Mouse (Mus musculus) left cerebral cortex, postnatal 4 days (tissue): ENCODE data around the gene Ralgps2. TPM values are rescaled to one million over a fixed set of nuclear protein-coding genes. Genes with fewer than 3 reads are reported as not detected.

Experiments used
- DNase-seq: peaks from one replicate; pipeline ENCODE4 v3.0.0-alpha.2; 2022
- intact Hi-C: fragments of 180-260 bp; cut with DNase I; formaldehyde crosslinking; loops from one replicate; pipeline ENCODE4 v1.15.1; 2025
- total RNA-seq, 2 experiments: library from RNA; stranded (reverse); gene quantifications; 2 replicates each; pipeline ENCODE4 v1.2.3; 2021

Gene Ralgps2
- total RNA-seq, 2 experiments from 2014 or later: 82.8 to 98.0 TPM

DNA sequence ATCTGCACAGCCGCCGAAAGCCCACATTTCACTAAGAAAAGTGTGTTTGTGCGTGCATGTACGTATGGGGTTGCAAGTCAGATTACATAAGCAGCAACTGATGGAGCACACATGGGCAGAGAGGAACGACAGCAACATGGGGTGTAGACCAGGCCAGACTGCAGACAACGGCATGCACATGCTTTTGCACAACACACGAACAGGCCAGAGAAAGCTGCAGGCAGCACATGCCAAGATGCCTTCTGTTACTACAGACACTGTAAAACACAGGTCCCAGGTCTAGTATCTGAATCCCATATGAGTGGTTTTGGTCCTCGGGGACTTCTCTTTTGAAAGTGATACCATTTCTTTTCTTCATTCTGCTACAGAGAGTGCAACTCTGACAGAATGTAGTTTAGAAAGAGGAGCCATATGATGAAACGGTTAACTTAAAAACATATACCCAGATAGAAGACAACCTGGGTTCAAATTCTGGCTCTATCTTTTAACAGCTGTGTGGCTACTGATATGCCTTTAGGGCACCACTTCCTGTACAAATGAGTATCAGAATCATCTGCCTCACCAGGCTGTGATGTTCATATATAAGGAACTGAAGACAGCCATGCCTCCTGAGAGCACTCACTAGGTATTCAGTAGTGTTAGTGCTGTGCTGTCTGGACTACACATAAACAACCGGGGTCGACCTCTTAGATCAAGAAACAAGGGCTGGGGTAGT lies 97.6 kb downstream of the Ralgps2 start:
- DNase-seq: peak; percentile 4
- intact Hi-C loops: no loop called here

- DNase-seq: peak; percentile 40
- intact Hi-C loops: no loop called here
These were observed 100.7 kb downstream of the Ralgps2 start for GRCm38 (mm10) chr1:156838695-156839094.

DNA sequence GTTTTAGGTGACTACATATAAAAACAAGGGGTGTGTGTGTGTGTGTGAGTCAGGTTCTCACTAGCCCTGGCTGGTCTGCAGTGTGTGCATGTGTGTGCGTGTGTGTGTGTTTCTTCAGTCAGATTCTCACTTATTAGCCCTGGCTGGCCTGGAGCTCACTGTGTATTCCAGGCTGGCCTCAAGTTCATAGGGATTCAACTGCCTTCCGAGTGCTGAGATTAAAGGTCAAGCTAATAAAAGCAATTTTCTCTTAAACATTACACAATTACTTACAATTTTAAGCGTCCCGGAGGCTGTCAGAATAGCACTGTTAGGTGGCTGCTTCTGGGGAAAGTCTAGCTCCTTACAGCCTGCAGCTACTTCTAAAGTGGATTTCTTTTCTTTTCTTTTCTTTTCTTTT lies 101.2 kb downstream of the Ralgps2 start, which contains the start of gene Angptl1:
TSS of gene Angptl1 (plus strand) at position 386 of the 400 bp plus-strand sequence.
- intact Hi-C loops: no loop called here
- no peak for DNase-seq

DNA sequence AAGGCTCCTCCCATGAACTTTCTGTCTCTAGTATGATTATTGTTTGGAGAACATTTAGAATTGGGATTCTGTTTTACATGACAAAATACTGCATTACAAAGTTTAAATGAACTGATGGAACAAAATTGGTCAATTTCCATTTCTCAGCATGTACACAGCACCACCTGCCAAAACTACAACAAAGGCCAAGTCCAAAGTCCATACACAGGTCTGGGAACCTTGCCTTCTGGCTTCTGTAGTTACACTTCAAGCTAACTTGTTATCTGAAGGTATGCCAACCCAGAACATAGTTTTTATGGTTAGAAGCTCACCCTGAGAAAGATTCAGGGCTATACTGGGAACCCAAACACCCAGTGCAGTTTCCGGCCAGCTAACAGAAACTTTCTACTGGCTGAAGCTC lies 120.2 kb downstream of the Ralgps2 start:
- intact Hi-C loops: no loop called here
- DNase-seq: no peak

DNA sequence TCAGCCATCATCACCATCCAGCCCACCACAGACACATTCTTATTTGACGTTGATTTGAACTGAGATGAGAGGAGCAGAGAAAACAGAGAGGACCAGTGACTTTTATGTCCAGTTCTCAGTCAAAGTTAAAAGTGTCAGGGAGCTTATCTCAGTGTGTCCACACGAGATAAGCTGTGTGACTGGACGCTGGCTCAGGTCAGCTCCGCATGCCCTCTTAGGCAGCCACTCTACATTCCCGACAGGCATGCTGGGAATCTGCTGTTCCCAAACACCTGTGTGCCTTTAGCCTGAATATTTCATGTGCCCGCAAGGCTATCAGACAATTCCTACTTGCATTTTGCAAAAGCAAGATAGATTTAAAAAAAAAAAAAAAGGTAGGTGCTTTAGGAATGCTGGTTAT lies 125.9 kb downstream of the Ralgps2 start:
- intact Hi-C loops: no loop called here
- DNase-seq: no peak

DNA sequence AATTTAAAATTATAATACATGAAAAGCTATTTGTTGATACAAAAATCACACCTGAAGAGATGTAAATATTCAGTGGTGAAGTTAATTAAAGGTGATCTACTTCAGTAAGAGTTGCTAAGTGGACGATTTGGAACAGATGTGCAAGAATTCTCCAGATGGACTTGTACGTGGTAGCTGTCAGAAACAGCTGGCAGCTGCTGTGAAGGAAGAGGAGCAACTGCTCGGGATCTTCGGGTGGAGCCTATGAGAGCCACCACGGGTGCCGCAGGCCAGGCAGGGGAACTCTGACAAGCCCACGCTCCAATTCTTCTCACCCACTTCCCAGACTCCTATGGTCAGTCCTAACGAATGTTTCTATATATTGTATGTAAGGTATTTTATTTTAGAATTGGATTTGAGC lies 126.7 kb downstream of the Ralgps2 start:
- intact Hi-C loops: no loop called here
- no peak for DNase-seq

DNA sequence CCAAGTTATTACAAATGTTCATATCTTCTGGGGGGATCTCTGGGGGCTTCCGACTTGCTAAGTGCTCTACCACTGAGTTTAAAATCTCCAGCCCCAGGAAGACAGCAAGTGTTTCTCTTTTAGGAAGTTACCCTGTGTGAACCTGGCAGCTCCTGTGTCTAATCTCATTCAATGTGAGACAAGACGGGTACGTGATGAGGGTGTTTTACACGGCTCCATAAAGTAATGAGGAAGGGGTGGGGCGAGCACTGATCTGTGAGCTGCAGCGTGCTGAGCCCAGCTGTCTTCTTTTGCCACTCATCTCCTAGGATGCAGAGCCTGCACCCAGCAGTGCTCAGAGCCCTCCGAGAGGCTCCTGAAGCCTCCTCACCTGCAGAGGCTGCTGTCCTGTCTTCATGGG lies 127.5 kb downstream of the Ralgps2 start:
- DNase-seq: no peak
- intact Hi-C loops: no loop called here

DNA sequence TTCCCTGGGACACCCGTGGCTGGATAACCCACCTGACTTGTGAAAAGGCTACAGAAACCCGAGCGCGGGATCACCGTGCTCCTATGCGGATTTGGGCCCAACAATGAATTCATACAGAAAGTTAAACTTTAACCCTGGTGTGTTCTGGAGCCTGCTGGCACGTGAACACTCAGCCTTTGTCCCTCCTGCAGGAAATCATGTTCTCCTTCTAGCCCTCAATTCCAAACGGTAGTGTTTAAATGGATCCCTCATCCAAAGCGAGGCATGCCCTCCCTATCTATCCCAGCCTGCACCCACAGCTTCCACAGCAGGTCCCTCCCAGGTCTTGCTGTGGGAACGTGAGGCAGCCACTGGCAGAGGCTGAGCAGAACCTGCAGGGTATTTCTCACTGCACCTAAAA lies 131.1 kb downstream of the Ralgps2 start:
- no peak for DNase-seq
- intact Hi-C loops: no loop called here

GRCm38 (mm10) chr1:156801276-156801675 lies 138.2 kb downstream of the Ralgps2 start:
- intact Hi-C loops: no loop called here

DNA sequence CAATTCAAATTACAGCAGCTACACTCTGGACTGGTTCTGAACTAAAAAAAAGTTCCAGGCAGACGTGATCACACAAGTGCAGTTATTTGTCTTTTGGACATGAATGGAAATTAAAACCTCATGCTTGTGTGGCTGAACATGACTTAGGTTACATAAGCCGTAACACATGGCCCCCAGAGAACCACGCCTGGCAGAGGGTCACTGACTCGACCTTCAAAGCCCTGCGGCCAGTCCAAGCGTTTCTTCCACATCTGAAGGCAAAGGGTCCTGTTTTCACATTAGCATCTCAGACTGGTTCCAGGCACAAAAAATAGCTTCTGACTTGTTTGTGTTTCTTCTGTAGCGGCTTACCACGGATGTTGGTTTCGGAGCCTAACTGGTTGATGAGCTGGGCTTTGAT lies 143.2 kb downstream of the Ralgps2 start:
- intact Hi-C loops: no loop called here
- DNase-seq: no peak

More at GRCm38 (mm10) chr1:156801276-156801675, 138.2 kb downstream of the Ralgps2 start:
- no peak for DNase-seq

- intact Hi-C loops: no loop called here
- DNase-seq: no peak
These were observed 149.5 kb downstream of the Ralgps2 start for GRCm38 (mm10) chr1:156789844-156790490.

DNA sequence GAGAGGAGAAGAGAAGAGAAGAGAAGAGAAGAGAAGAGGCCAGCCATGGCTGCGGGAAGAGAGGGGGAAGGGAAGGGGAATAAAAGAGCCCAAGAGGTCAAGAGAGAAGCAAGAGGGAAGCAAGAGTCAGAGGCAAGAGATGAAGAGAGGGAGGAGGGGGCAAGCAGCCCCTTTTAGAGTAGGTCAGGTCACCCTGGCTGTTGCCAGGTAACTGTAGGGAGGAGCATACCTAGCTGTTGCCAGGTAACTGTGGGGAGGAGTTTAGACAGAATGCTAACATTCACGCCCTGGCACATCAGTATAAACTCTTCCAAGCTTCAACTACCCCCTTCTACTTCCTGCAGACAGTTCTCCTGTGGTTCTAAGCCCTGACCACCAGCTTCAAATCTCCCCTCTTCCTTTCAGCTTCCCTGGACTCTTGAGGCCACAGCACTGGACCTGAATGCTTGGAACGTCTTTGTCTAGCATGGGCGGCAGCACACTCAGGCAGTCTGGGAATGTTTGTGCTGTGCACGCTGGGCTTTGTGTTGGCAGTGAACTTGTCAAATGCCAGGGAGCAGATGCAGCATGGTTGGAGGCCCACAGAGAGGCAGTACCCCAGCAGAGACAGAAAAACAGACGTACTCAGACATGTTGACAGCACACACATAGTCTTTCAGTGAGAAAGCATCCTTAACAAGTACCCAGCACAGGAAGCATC lies 152.1 kb downstream of the Ralgps2 start:
- intact Hi-C loops: no loop called here
- peak; percentile 17 for DNase-seq

DNA sequence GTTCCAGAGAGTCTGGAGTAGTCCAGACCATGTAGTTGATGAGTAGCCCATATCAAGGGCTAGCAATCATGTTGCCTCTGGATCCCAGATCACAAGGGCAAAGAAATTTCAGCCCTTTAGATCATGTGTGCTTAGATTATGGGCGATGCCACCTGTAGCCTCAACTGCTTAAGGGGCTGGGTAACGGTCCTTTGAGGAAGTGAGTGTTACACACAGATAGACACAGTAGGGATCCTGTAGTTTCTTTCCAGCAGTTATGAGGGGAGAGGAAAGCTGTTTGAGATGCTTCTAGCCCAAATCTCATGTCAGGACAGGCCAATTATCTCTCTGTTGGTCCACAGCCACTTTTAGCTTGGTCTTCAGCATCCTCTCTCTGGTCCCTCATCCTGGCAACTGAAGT lies 153.4 kb downstream of the Ralgps2 start:
- no peak for DNase-seq
- intact Hi-C loops: no loop called here

DNA sequence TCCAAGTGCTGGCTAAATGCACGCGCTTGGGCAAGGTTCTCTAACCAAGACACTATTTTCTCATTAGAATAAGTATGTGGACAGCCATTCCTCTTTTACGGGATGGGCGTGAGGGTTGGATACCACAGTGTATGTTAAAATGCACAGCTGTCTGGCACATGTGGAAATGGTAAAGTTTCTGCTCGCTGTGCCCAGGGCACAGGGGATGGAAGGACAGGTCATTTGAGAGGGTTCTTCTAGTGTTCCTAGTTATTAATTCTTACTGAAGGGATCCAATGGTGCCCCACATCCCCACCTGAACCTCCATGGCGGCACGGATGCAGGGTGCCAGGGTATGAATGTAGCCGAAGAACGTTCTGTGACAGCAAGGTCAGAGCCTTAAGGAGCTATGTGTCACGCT lies 154.5 kb downstream of the Ralgps2 start:
- intact Hi-C loops: no loop called here
- no peak for DNase-seq

DNA sequence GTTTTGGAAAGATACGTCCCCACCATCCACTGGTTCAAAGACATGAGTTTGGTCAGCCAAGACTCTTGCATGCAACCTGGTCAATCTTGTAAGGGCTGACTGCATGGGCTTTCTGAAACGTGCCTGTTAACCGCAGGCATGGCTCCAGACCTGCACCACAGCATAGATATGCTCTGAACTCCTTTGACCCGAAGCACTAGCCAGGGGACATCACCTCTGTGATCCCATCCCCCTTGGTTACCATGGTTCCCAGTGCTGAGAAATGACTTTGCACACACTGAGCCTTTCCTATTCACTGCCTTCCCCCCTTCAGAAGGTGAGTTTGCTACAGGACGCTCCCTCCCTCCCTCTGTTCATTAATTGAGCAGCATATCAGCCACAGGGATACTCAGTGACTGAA lies 155.3 kb downstream of the Ralgps2 start:
- no peak for DNase-seq
- intact Hi-C loops: no loop called here

DNA sequence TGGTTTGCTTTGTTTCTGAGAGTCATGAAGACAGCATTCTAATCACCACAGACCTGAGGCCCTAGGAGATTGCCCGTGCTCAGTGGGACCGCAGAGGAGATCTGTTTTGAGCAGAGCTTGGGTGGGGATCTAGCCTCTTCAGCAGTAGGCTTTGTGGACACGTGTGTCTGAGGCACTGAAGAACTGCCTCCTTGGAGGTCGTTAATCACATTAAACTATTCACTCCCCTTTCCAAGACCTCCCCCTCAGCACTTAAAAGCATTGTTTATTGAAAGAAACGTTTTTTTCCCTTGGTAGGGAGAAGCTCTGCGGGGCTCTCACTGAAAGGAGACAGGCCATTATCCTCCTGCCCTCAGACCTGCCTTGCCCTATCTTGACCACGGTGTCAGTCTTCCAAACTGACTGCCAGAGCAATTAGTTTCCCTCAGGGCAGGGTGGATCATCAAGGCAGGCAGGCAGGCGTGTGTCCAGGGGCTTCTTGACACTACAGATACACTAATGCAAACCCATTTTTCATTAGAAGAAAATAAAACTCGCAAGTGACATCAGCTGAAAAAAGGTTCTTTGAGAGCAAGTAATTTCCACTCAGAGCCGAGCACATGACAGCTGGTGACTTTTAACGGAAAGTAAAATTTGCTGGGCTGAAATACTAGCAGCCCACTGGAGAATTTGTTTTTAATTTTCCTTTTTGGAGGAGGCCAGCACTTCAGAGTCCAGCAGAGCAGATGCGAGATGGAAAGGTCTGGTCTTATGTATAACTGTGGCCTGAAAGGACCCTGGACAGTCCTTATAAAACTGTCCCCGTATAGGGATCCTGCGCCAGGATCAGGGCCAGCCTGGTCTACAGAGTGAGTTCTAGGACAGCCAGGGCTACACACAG lies 157.2 kb downstream of the Ralgps2 start:
- intact Hi-C loops: no loop called here
- DNase-seq: no peak

GRCm38 (mm10) chr1:156781076-156781741 lies 158.2 kb downstream of the Ralgps2 start:
- peak; percentile 78 for DNase-seq
- intact Hi-C loops: no loop called here

GRCm38 (mm10) chr1:156780234-156781005 lies 159.0 kb downstream of the Ralgps2 start:
- DNase-seq: peak; percentile 42
- intact Hi-C loops: no loop called here

DNA sequence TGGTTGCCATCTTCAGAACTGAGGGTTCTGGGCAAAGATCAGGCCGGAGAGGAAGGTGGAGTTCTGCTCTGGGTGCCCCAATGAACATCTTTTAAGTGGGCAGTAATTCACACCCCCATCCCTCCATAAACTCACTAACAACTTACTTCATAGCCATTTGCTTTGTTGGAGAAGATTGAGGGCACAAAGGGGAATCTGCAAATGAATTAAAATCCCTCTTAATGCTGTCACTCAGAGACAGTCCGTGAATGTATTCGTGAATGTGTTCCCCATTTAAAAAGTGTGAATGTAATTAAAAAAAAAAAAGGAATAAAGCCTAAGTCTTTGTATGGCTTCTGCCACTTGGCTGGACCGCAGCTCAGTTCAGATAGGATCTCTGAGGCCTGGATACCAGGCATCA lies 159.8 kb downstream of the Ralgps2 start:
- no peak for DNase-seq
- intact Hi-C loops: no loop called here

DNA sequence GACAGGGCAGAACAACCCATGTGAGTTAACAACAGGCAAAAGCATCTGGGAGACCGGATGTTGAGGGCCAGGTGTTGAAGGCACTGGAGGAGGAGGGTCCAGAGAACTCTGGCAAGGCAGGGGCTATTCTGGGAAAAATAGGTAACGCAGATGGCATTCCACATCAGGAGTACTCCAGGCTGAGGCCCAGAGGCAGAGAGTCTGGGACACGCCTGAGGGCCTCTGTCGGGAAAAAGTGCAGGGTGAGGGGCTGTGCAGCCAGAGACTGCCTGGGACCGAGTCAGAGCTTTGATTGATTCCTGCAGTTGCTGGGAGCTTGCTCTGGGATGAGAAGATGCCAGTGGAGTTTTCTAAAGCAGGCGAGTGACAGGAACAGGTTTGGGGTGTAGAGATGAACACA lies 160.4 kb downstream of the Ralgps2 start:
- DNase-seq: no peak
- intact Hi-C loops: no loop called here
